Mouse (Mus musculus) limb, embryonic 12.5 days (tissue): ENCODE measurements at regions not wholly inside any gene's neighbourhood (a gene's known extent, or its start where the extent isn't known, plus 50 kb on each side); places are given as distances from the start of the nearest gene placed in this dataset.

ENCODE experiments used
- ATAC-seq: fragments of 200-750 bp; cut with Nextera tagmentation; 2 replicates; pipeline ENCODE4 v1.8.0; 2017; ENCODE audit warnings: low read depth, moderate TSS enrichment; ENCODE audit not compliant: insufficient number of reproducible peaks, insufficient read depth, low FRiP score, low TSS enrichment
- H3K27ac ChIP-seq: fragments of 300-500 bp; sonication (generic); 2 replicates; pipeline ENCODE4 v1.5.1; 2016; ENCODE audit warnings: mild to moderate bottlenecking, moderate library complexity
- H3K27me3 ChIP-seq: fragments of 300-500 bp; sonication (generic); 2 replicates; pipeline ENCODE4 v1.6.1; 2016; ENCODE audit warnings: mild to moderate bottlenecking, moderate library complexity
- H3K36me3 ChIP-seq: fragments of 300-500 bp; sonication (generic); 2 replicates; pipeline ENCODE4 v1.6.1; 2016; ENCODE audit warnings: mild to moderate bottlenecking, moderate library complexity
- H3K4me1 ChIP-seq: fragments of 300-500 bp; sonication (generic); replicated peaks from 2 replicates; pipeline ENCODE4 v1.6.1; 2016
- H3K4me2 ChIP-seq: fragments of 300-500 bp; sonication (generic); 2 replicates; pipeline ENCODE4 v1.6.1; 2016; ENCODE audit warnings: mild to moderate bottlenecking, moderate library complexity
- H3K4me3 ChIP-seq: fragments of 300-500 bp; sonication (generic); replicated peaks from 2 replicates; pipeline ENCODE4 v1.5.1; 2016; ENCODE audit warnings: mild to moderate bottlenecking
- H3K9ac ChIP-seq: fragments of 300-500 bp; sonication (generic); replicated peaks from 2 replicates; pipeline ENCODE4 v1.6.1; 2016; ENCODE audit warnings: mild to moderate bottlenecking, moderate library complexity
- H3K9me3 ChIP-seq: fragments of 300-500 bp; sonication (generic); 2 replicates; pipeline ENCODE4 v1.6.1; 2016; ENCODE audit warnings: mild to moderate bottlenecking, moderate library complexity
- WGBS: fragments of 180-500 bp; shearing (Covaris S2); methylation state at CpG from one replicate; pipeline ENCODE4 v1.1.7; 2016; 5-methylcytosine and 5-hydroxymethylcytosine counted together

DNA sequence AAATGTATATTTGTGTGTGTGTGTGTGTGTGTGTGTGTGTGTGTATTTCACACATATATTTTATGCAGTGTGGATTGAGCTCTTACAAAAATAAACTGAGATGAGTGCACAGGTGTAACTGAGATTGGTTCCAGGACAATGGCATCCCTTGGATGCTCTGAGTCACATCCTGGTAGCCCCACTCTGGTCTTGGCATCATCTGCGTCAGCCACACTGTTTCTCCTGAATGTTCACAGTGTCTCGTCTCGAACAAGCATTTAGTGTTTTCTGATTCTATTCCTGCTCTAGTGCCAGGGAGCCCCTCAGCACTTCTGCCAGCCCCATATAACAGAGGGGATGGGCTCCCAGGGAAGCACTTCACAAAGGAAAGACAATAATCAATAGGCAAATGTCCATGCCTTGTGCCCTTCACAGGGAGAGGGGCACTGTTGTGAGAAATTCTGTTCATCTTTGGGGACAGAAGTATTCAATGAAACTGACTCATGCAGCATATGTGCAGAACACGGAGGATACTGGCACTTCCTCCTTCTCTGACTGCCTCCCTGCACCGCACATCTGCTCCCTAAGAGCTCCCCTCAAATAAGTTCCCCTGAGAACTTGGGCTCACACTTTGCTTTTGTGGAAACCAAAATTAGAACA lies 536.2 kb downstream of the Pdcd6ip start:
- Histone ChIP-seq H3K9me3 (no peaks in the 10 kb centered on the region), H3K4me2 (no peak overlapping the region), H3K4me1 (no peaks in the 10 kb centered on the region; the same call in 1 of the 2 replicates), H3K36me3 (no peaks in the 10 kb centered on the region), H3K27me3 (no peaks in the 10 kb centered on the region; the same call in 1 of the 2 replicates), H3K27ac (no peak overlapping the region), H3K9ac (no peak overlapping the region), H3K4me3 (no peak overlapping the region)
- 82% methylated on average over 5 of the region's 5 CpGs for WGBS
- ATAC-seq = no peak

DNA sequence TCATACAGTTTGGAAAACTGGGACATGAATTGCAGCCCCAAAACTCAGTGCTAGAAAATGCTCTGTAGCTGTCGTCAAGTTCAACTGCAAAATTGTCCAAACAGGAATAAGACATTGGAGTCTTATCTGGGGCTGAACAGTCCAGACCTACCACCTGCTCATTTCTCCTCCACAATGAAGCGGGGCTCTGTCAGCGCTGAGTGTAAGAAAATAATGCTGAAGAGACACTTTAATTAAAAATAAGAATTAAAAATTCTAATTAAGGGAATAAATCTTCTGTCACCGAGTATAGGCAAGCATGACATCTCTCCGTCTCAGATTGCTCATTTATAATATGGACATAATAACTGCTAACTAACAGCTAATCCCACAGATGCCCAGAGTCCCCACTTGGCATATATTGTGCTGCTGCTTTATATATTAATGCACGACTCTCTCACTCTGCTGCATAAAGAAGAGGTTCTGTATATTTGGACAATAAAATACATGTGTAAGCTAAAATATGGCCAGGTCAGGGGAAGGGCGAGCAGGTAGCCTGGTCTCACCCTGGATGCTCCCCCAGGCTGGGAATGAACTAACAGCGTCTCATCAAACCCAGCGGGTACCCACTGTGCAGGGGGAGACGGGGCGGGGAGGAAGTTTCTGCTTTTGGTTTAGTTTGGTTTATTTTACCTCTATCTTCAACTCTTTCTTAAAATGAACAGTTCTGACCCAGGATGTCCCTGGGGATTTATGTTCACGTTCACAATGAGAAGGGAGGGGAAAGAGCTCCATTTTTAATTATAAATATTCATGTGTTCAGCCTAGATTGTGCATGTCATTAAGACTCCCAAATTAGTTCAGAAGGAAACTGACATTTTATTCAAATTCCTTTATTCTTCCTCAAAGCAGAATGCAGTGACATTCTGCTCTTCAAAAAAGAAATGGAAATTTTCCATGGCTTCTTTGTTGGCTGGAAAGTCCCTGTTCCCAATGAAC lies 544.9 kb downstream of the Pdcd6ip start:
- 80% methylated on average over 12 of the region's 12 CpGs for WGBS
- Histone ChIP-seq H3K9me3 (no peaks in the 10 kb centered on the region), H3K4me3 (no peak overlapping the region), H3K27ac (no peak overlapping the region), H3K27me3 (no peaks in the 10 kb centered on the region), H3K9ac (no peak overlapping the region), H3K36me3 (no peaks in the 10 kb centered on the region), H3K4me2 (no peak overlapping the region), H3K4me1 (peaks cover 3% of the 10 kb centered on the region)
- no peak for ATAC-seq

GRCm38 (mm10) chr9:113160011-113160410 lies 548.0 kb downstream of the Pdcd6ip start:
- no peaks in the 10 kb centered on the region for H3K36me3 ChIP-seq
- 97% methylated on average over 2 of the region's 2 CpGs for WGBS
- ATAC-seq = no peak

GRCm38 (mm10) chr9:113158080-113158479 lies 550.0 kb downstream of the Pdcd6ip start:
- WGBS = 51% methylated on average over 6 of the region's 6 CpGs
- no peak overlapping the region for H3K4me3 ChIP-seq
- no peaks in the 10 kb centered on the region for H3K9me3 ChIP-seq
- no peaks in the 10 kb centered on the region for H3K36me3 ChIP-seq
- H3K4me1 ChIP-seq = peaks cover 12% of the 10 kb centered on the region
- H3K27me3 ChIP-seq = no peaks in the 10 kb centered on the region
- H3K9ac ChIP-seq = no peak overlapping the region
- peak overlapping the region; percentile 45; the same call in 1 of the 2 replicates for H3K27ac ChIP-seq
- ATAC-seq = 0 out of 2 replicates have a peak, but pooled peaks have one; percentile 20
- H3K4me2 ChIP-seq = 0 out of 2 replicates have a peak overlapping the region, but pooled peaks have one; percentile 27

More at GRCm38 (mm10) chr9:113160011-113160410, 548.0 kb downstream of the Pdcd6ip start:
- Histone ChIP-seq H3K27me3 (no peaks in the 10 kb centered on the region), H3K9ac (no peak overlapping the region), H3K9me3 (no peaks in the 10 kb centered on the region), H3K27ac (no peak overlapping the region), H3K4me3 (no peak overlapping the region), H3K4me1 (peaks cover 12% of the 10 kb centered on the region), H3K4me2 (no peak overlapping the region)

- Histone ChIP-seq H3K36me3 (no peaks in the 10 kb centered on the region), H3K4me3 (no peak overlapping the region), H3K27ac (0 out of 2 replicates have a peak overlapping the region, but pooled peaks have one; percentile 45), H3K27me3 (no peaks in the 10 kb centered on the region), H3K9me3 (no peaks in the 10 kb centered on the region), H3K9ac (no peak overlapping the region), H3K4me1 (peaks cover 12% of the 10 kb centered on the region), H3K4me2 (peak overlapping the region; percentile 27)
- 34% methylated on average over 17 of the region's 17 CpGs for WGBS
- ATAC-seq = peak; percentile 90
These were observed 550.5 kb downstream of the Pdcd6ip start for GRCm38 (mm10) chr9:113157474-113158076.

- Histone ChIP-seq H3K9me3 (no peaks in the 10 kb centered on the region), H3K27me3 (no peaks in the 10 kb centered on the region), H3K4me3 (no peak overlapping the region), H3K36me3 (no peaks in the 10 kb centered on the region), H3K4me2 (no peak overlapping the region), H3K9ac (no peak overlapping the region), H3K27ac (no peak overlapping the region), H3K4me1 (peaks cover 12% of the 10 kb centered on the region)
- ATAC-seq = no peak
- 64% methylated on average over 3 of the region's 3 CpGs for WGBS
These were observed 551.4 kb downstream of the Pdcd6ip start for GRCm38 (mm10) chr9:113156707-113157106.

- no peaks in the 10 kb centered on the region for H3K36me3 ChIP-seq
- no peak for ATAC-seq
These were observed 559.0 kb downstream of the Pdcd6ip start for GRCm38 (mm10) chr9:113149084-113149483.

GRCm38 (mm10) chr9:113146571-113146970 lies 561.5 kb downstream of the Pdcd6ip start:
- Histone ChIP-seq H3K4me2 (no peak overlapping the region), H3K27me3 (no peaks in the 10 kb centered on the region), H3K9ac (no peak overlapping the region), H3K4me1 (peaks cover 3% of the 10 kb centered on the region; the same call in 1 of the 2 replicates), H3K36me3 (no peaks in the 10 kb centered on the region), H3K27ac (no peak overlapping the region), H3K9me3 (no peaks in the 10 kb centered on the region), H3K4me3 (no peak overlapping the region)
- ATAC-seq = no peak
- 85% methylated on average over 2 of the region's 2 CpGs for WGBS

More at GRCm38 (mm10) chr9:113149084-113149483, 559.0 kb downstream of the Pdcd6ip start:
- Histone ChIP-seq H3K4me3 (no peak overlapping the region), H3K27ac (no peak overlapping the region), H3K9me3 (no peaks in the 10 kb centered on the region), H3K9ac (no peak overlapping the region), H3K27me3 (no peaks in the 10 kb centered on the region), H3K4me2 (no peak overlapping the region), H3K4me1 (peaks cover 3% of the 10 kb centered on the region; the same call in 1 of the 2 replicates)
- 54% methylated on average over 5 of the region's 5 CpGs for WGBS

- 0 out of 2 replicates have a peak, but pooled peaks have one; percentile 47 for ATAC-seq
- H3K27ac ChIP-seq = no peak overlapping the region
- no peak overlapping the region for H3K4me3 ChIP-seq
- peaks cover 3% of the 10 kb centered on the region; the same call in 1 of the 2 replicates for H3K4me1 ChIP-seq
- 66% methylated on average over 2 of the region's 2 CpGs for WGBS
- no peaks in the 10 kb centered on the region for H3K9me3 ChIP-seq
- no peaks in the 10 kb centered on the region for H3K36me3 ChIP-seq
- no peaks in the 10 kb centered on the region for H3K27me3 ChIP-seq
- H3K9ac ChIP-seq = no peak overlapping the region
- H3K4me2 ChIP-seq = no peak overlapping the region
These were observed 563.0 kb downstream of the Pdcd6ip start for GRCm38 (mm10) chr9:113145036-113145435.

DNA sequence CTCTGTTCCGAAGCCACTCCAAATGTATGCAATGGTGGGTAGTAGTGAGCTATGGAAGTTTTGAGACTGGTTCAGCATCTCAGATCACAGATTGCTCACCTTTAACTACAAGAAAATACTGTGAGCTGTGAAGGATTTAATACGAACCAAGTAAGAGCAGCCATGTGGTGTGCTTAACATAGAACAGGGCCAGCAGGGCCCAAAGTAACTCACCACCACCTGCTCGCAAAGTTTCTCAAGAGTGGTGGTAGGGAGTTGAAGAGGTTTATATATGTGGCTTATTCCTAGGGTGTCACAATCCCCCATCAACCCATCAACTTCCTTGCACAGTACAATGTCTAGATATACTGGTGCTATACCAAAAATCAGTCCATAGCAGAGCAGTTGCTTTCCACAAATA lies 573.4 kb downstream of the Pdcd6ip start:
- Histone ChIP-seq H3K36me3 (no peaks in the 10 kb centered on the region), H3K27ac (no peak overlapping the region)

More for the DNA sequence above, 573.4 kb downstream of the Pdcd6ip start:
- H3K4me2 ChIP-seq = no peak overlapping the region
- no peaks in the 10 kb centered on the region for H3K27me3 ChIP-seq
- no peak overlapping the region for H3K4me3 ChIP-seq
- ATAC-seq = no peak
- no peak overlapping the region for H3K9ac ChIP-seq
- WGBS = 79% methylated on average over 3 of the region's 3 CpGs
- H3K9me3 ChIP-seq = no peaks in the 10 kb centered on the region
- H3K4me1 ChIP-seq = no peaks in the 10 kb centered on the region
